Mouse (Mus musculus) kidney, adult 2 months (tissue): ENCODE measurements around the gene Uimc1. TPM values are rescaled to one million over a fixed set of nuclear protein-coding genes. Genes with fewer than 3 reads are reported as not detected.

Source experiments
- DNase-seq: peaks from one replicate; pipeline ENCODE4 v3.0.0; 2021
- H3K27ac ChIP-seq: fragments of 200-500 bp; 2 replicates; pipeline ENCODE4 v1.5.1; 2012; ENCODE audit warnings: low read depth, low read length, control low read depth, inconsistent platforms; ENCODE audit not compliant: insufficient read depth
- H3K27me3 ChIP-seq: fragments of 200-500 bp; replicated peaks from 2 replicates; pipeline ENCODE4 v1.6.1; 2012; ENCODE audit warnings: mild to moderate bottlenecking, moderate library complexity, low read length, inconsistent platforms; ENCODE audit not compliant: control insufficient read depth, insufficient read depth
- H3K36me3 ChIP-seq: fragments of 200-500 bp; 2 replicates; pipeline ENCODE4 v1.6.1; 2012; ENCODE audit warnings: mild to moderate bottlenecking, moderate library complexity, low read length, inconsistent platforms; ENCODE audit not compliant: control insufficient read depth, insufficient read depth
- H3K4me1 ChIP-seq: fragments of 200-500 bp; 2 replicates; pipeline ENCODE4 v1.6.1; 2011; ENCODE audit warnings: low read length; ENCODE audit not compliant: control insufficient read depth, insufficient read depth
- H3K4me3 ChIP-seq: fragments of 200-500 bp; 2 replicates; pipeline ENCODE4 v1.5.1; 2011; ENCODE audit warnings: mild to moderate bottlenecking, low read depth, low read length, control low read depth; ENCODE audit not compliant: insufficient read depth
- CTCF ChIP-seq: fragments of 200-500 bp; conservative IDR thresholded peaks from 2 replicates; pipeline ENCODE4 v1.5.1; 2011; ENCODE audit warnings: low read depth, mild to moderate bottlenecking, control low read depth, low read length, moderate library complexity, mixed read lengths; ENCODE audit not compliant: insufficient read depth, insufficient read length
- POLR2A ChIP-seq: fragments of 200-500 bp; IDR thresholded peaks from one replicate; pipeline ENCODE4 v1.6.1; 2011; ENCODE audit warnings: low read depth, low read length, control low read depth
- WGBS: fragments of 180-500 bp; shearing (Covaris S2); methylation state at CpG from one replicate; pipeline ENCODE4 v1.1.7; 2018; 5-methylcytosine and 5-hydroxymethylcytosine counted together
- polyA plus RNA-seq: library from polyadenylated mRNA; depleted of rRNA; stranded (reverse); fragments of >200 nt; gene quantifications from 2 replicates; pipeline ENCODE4 v1.2.3, GENCODE M21; 2012

The Uimc1 gene
- polyA plus RNA-seq, 1 experiment, result 6.5 TPM

DNA sequence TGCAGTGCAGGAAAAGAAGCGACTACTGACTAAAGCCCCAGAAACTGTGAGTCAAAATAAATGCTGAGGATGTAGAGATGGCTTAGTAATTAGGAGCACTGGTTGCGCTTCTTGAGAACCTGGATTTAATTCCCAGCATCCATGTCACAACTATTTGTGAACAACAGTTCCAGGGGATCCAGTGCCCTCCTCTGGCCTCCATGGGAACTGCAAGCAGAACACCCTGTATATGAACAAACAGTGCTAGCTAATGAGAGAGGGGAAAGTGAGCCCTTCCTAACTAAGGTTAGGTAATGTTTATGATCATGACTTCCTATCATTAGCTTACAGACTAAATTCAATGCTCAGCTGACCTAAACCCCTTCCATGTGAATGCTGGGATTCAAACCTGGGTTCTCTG, 42.1 kb downstream of the Uimc1 start:
- Histone ChIP-seq H3K36me3 (no peaks in the 10 kb centered on the region; the same call in 1 of the 2 replicates), H3K4me1 (no peaks in the 10 kb centered on the region), H3K4me3 (no peak overlapping the region), H3K27ac (no peak overlapping the region), H3K27me3 (no peaks in the 10 kb centered on the region)
- 97% methylated on average over 2 of the region's 2 CpGs for WGBS
- TF ChIP-seq CTCF, result peak; percentile 63
- no peak for TF ChIP-seq POLR2A
- DNase-seq, result peak; percentile 16

GRCm38 (mm10) chr13:55047706-55048105, 52.4 kb downstream of the Uimc1 start:
- Histone ChIP-seq H3K36me3 (peaks cover 3% of the 10 kb centered on the region), H3K27me3 (no peaks in the 10 kb centered on the region), H3K27ac (no peak overlapping the region), H3K4me1 (no peaks in the 10 kb centered on the region), H3K4me3 (no peak overlapping the region)
- 73% methylated on average over 3 of the region's 3 CpGs for WGBS
- no peak for DNase-seq
- TF ChIP-seq POLR2A, result no peak
- no peak for TF ChIP-seq CTCF

DNA sequence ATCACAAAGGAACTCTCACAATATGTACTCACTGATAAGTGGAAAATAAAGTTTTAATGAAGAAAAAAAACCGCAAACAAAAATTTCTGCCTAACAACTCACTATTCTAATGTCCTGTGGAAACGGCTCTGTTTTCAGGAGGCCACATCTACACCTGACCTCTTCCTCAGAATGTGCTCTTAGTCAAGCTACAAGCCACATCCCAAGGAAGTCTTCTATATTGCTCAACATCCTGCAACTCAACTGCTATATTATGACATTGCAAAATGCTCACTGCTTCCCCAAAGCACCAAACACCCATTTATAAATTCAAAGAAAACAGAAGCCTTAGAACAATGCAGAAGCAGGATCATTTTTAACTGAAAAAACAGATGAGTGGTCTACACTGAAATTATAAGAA, 60.1 kb downstream of the Uimc1 start:
- TF ChIP-seq CTCF (no peak), POLR2A (no peak)
- DNase-seq, result no peak
- Histone ChIP-seq H3K4me3 (no peak overlapping the region), H3K27me3 (no peaks in the 10 kb centered on the region), H3K27ac (no peak overlapping the region), H3K36me3 (no peaks in the 10 kb centered on the region; the same call in 1 of the 2 replicates), H3K4me1 (no peaks in the 10 kb centered on the region)
- WGBS, result 87% methylated on average over 2 of the region's 2 CpGs

DNA sequence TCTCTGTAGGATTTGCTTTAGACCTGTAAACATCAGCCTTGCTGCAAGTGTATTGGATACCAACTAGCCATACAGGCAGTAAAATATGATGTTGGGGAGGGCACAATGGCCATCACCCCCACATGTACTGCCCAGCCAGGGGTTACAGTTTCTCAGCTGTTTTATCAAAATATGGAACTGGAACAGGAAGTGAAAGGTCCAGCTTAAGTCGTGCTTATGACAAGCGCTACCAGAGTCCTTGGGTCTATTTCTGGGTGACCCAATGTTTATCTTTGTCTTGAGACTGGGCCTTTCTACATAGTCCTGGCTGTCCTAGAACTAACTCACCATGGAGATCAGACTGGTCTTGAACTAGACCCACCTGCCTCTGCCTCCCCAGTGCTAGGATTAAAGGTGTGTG, 75.9 kb downstream of the Uimc1 start:
- no peak overlapping the region for H3K27ac ChIP-seq
- DNase-seq, result no peak
- no peak for TF ChIP-seq POLR2A
- TF ChIP-seq CTCF, result no peak
- H3K4me1 ChIP-seq, result no peaks in the 10 kb centered on the region
- H3K36me3 ChIP-seq, result peaks cover 4% of the 10 kb centered on the region
- no peak overlapping the region for H3K4me3 ChIP-seq
- 83% methylated on average over 2 of the region's 2 CpGs for WGBS
- H3K27me3 ChIP-seq, result no peaks in the 10 kb centered on the region

DNA sequence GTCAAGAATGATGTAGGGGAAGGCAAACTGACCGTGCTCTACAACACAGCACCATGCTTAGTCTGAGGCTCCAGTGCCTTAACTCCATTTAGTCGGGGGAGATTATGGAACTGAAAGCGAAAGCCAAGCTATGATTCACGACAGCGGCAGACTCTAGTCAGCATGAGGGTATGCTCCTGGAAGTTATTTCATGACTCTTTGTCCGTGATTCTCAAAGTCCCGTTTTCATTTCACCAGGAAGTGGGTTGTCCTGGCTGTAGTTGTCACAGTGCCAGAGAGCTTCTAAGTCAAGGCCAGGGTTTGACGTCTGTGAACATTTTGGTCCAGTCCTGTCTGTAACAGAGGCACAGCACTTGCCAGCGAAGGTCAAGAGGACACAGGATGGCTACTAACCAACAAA, 77.4 kb downstream of the Uimc1 start:
- Histone ChIP-seq H3K27ac (no peak overlapping the region), H3K36me3 (peaks cover under 1% of the 10 kb centered on the region), H3K4me1 (no peaks in the 10 kb centered on the region), H3K4me3 (peak overlapping the region; percentile 17; the same call in 1 of the 2 replicates), H3K27me3 (no peaks in the 10 kb centered on the region)
- DNase-seq, result peak; percentile 47
- 52% methylated on average over 9 of the region's 9 CpGs for WGBS
- TF ChIP-seq CTCF, result no peak
- no peak for TF ChIP-seq POLR2A

DNA sequence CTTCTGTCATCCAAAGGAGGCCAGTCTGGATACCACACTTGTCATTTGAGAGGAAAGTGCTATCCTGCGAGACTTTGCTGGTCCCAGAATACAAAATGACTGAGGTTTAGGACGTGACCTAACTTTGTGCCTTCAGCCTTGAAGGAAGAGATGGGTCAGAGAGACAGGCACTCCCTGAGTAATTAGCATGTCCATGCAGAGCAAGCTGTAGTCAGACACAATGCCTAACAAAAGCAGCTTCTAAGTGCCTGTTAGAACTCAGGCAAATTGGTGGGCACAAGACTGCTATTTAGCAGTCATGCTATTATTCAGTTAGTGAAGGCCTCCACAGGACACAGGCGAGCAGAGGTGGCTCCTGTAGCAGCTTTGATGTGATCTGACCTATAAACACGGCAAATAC, 77.8 kb downstream of the Uimc1 start:
- H3K27me3 ChIP-seq, result no peaks in the 10 kb centered on the region
- no peaks in the 10 kb centered on the region; the same call in 1 of the 2 replicates for H3K36me3 ChIP-seq
- H3K4me1 ChIP-seq, result no peaks in the 10 kb centered on the region
- TF ChIP-seq CTCF (no peak), POLR2A (no peak)
- WGBS, result 49% methylated on average over 4 of the region's 4 CpGs
- DNase-seq, result no peak
- peak overlapping the region; percentile 17; the same call in 1 of the 2 replicates for H3K4me3 ChIP-seq
- no peak overlapping the region for H3K27ac ChIP-seq

DNA sequence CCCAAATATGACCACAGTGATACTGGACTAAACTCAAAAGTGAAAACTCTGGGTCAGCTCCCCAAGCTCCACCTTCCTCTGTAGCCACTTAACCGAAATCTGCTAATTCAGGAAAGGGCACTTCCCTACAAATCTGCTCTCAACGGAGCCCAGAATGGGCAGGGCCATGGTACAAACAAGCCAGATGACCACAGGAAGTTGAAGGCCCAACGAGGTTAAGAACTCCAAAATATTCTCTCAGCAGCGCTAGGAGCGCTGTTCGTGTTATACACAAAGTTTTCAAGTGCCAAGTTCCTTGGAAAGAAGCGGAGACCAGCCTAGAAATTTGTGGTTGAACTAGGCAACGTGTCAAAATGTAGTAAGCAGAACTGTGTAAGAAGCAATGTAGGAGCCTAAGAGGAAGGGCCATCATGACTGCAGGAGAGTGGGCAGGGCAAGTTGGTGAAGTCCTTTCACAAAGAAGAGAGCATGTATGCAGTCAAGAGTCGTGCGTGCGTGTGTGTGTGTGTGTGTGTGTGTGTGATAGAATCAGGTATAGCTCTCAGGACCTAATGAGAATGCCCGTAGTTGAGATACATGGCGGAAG, 78.8 kb downstream of the Uimc1 start, which contains the start of gene Hk3:
Gene Hk3 (minus strand): TSS at position 192 of the 586 bp plus-strand sequence.
- H3K36me3 ChIP-seq, result no peaks in the 10 kb centered on the region; the same call in 1 of the 2 replicates
- no peak within 1 kb of the TSS for H3K27ac ChIP-seq
- no peaks in the 10 kb centered on the region for H3K4me1 ChIP-seq
- WGBS, result 79% methylated on average over 13 of the region's 13 CpGs
- no peak for TF ChIP-seq POLR2A
- TF ChIP-seq CTCF, result no peak
- H3K27me3 ChIP-seq, result no peaks in the 10 kb centered on the region
- peak; percentile 20 for DNase-seq
- no peak within 1 kb of the TSS for H3K4me3 ChIP-seq
